Mouse (Mus musculus): ENCODE results near the gene 4930442H23Rik.

The 4930442H23Rik gene

GRCm38 (mm10) chr10:81143157-81143633, 40.5 kb downstream of the 4930442H23Rik start:
- no peak for DNase-seq

- DNase-seq = no peak
These were observed 41.1 kb downstream of the 4930442H23Rik start for GRCm38 (mm10) chr10:81142551-81142981.

- no peak for DNase-seq
These were observed 42.0 kb downstream of the 4930442H23Rik start for GRCm38 (mm10) chr10:81141455-81142210.

- DNase-seq = peak in 1 of 2 experiments; percentile 40
These were observed 42.8 kb downstream of the 4930442H23Rik start for GRCm38 (mm10) chr10:81140717-81141454.

GRCm38 (mm10) chr10:81140005-81140404, 43.6 kb downstream of the 4930442H23Rik start:
- DNase-seq = no peak

- DNase-seq = no peak
These were observed 44.2 kb downstream of the 4930442H23Rik start for GRCm38 (mm10) chr10:81139529-81139846.

GRCm38 (mm10) chr10:81138821-81139528, 44.7 kb downstream of the 4930442H23Rik start:
- DNase-seq = no peak

- DNase-seq = peak; percentile 62 to 74
These were observed 45.4 kb downstream of the 4930442H23Rik start for GRCm38 (mm10) chr10:81138131-81138782.

GRCm38 (mm10) chr10:81137252-81138130, 46.2 kb downstream of the 4930442H23Rik start:
- DNase-seq = peak; percentile 99

GRCm38 (mm10) chr10:81136706-81137231, 46.9 kb downstream of the 4930442H23Rik start:
- DNase-seq = peak; percentile 79 to 86

- peak; percentile 49 to 61 for DNase-seq
These were observed 47.6 kb downstream of the 4930442H23Rik start for GRCm38 (mm10) chr10:81135831-81136705.

- DNase-seq = peak in 1 of 2 experiments; percentile 41
These were observed 48.5 kb downstream of the 4930442H23Rik start, which contains the start of gene Zbtb7a for GRCm38 (mm10) chr10:81134966-81135681. TSS of gene Zbtb7a (plus strand) at chr10:81135220.

- DNase-seq = peak; percentile 41 to 60
These were observed 49.5 kb downstream of the 4930442H23Rik start for GRCm38 (mm10) chr10:81134181-81134587.

Data from thymus, adult 18-20 months (tissue).